Mouse (Mus musculus) right cerebral cortex, adult 18-20 months (tissue): Measurements from ENCODE around the gene Rnf220.

ENCODE experiments used
- DNase-seq: peaks from one replicate; pipeline ENCODE4 v3.0.0; 2022; ENCODE audit warnings: mixed read lengths

Rnf220 gene

GRCm38 (mm10) chr4:117373324-117374077, 123.4 kb downstream of the Rnf220 start:
- DNase-seq: no peak

- DNase-seq: no peak
Observed at GRCm38 (mm10) chr4:117371896-117372295, 125.0 kb downstream of the Rnf220 start.

- no peak for DNase-seq
Observed at GRCm38 (mm10) chr4:117370354-117370753, 126.5 kb downstream of the Rnf220 start.

GRCm38 (mm10) chr4:117369571-117369970, 127.3 kb downstream of the Rnf220 start:
- no peak for DNase-seq

- DNase-seq: no peak
Observed at GRCm38 (mm10) chr4:117367365-117367764, 129.5 kb downstream of the Rnf220 start.

- DNase-seq: no peak
Observed at GRCm38 (mm10) chr4:117362085-117362484, 134.8 kb downstream of the Rnf220 start.

GRCm38 (mm10) chr4:117361558-117361873, 135.3 kb downstream of the Rnf220 start:
- no peak for DNase-seq

- no peak for DNase-seq
Observed at GRCm38 (mm10) chr4:117360713-117361557, 135.9 kb downstream of the Rnf220 start.

- DNase-seq: no peak
Observed at GRCm38 (mm10) chr4:117359803-117360382, 137.0 kb downstream of the Rnf220 start.

GRCm38 (mm10) chr4:117357917-117358316, 138.9 kb downstream of the Rnf220 start:
- no peak for DNase-seq

- DNase-seq: no peak
Observed at GRCm38 (mm10) chr4:117357104-117357503, 139.7 kb downstream of the Rnf220 start.

GRCm38 (mm10) chr4:117356223-117356622, 140.6 kb downstream of the Rnf220 start:
- no peak for DNase-seq

- DNase-seq: no peak
Observed at GRCm38 (mm10) chr4:117354651-117355050, 142.2 kb downstream of the Rnf220 start.

- no peak for DNase-seq
Observed at GRCm38 (mm10) chr4:117352957-117353356, 143.9 kb downstream of the Rnf220 start.

- DNase-seq: no peak
Observed at GRCm38 (mm10) chr4:117352071-117352470, 144.8 kb downstream of the Rnf220 start.

GRCm38 (mm10) chr4:117350139-117350693, 146.6 kb downstream of the Rnf220 start:
- no peak for DNase-seq

- no peak for DNase-seq
Observed at GRCm38 (mm10) chr4:117349327-117349726, 147.5 kb downstream of the Rnf220 start.

GRCm38 (mm10) chr4:117346025-117346424, 150.8 kb downstream of the Rnf220 start:
- DNase-seq: peak; percentile 9

- no peak for DNase-seq
Observed at GRCm38 (mm10) chr4:117343385-117343784, 153.5 kb downstream of the Rnf220 start.

GRCm38 (mm10) chr4:117342751-117343150, 154.1 kb downstream of the Rnf220 start:
- DNase-seq: peak; percentile 14

GRCm38 (mm10) chr4:117341282-117341681, 155.6 kb downstream of the Rnf220 start:
- DNase-seq: no peak

GRCm38 (mm10) chr4:117339796-117340195, 157.1 kb downstream of the Rnf220 start:
- DNase-seq: no peak

- no peak for DNase-seq
Observed at GRCm38 (mm10) chr4:117330836-117331475, 165.9 kb downstream of the Rnf220 start.
